Mouse (Mus musculus) left cerebral cortex, postnatal 4 days (tissue): ENCODE data around the gene Gsdma3. TPM values are rescaled to one million over a fixed set of nuclear protein-coding genes. Genes with fewer than 3 reads are reported as not detected.

Experiments used
- DNase-seq: peaks from one replicate; pipeline ENCODE4 v3.0.0-alpha.2; 2022
- intact Hi-C: fragments of 180-260 bp; cut with DNase I; formaldehyde crosslinking; loops from one replicate; pipeline ENCODE4 v1.15.1; 2025
- total RNA-seq, 2 experiments: library from RNA; stranded (reverse); gene quantifications; 2 replicates each; pipeline ENCODE4 v1.2.3; 2021

Gsdma3 gene
- not detected for total RNA-seq

- intact Hi-C loops = no loop called here
- DNase-seq = no peak
Observed at GRCm38 (mm10) chr11:98625611-98626410, at the start of gene Gsdma3, which contains the start of gene Gm12355. Gsdma3 (plus strand) TSS chr11:98626360. Gm12355 (minus strand) TSS chr11:98625661.

GRCm38 (mm10) chr11:98577776-98578175 is 48.4 kb upstream of the Gsdma3 start:
- intact Hi-C loops = no loop called here
- DNase-seq = no peak

GRCm38 (mm10) chr11:98580301-98581121 is 45.6 kb upstream of the Gsdma3 start:
- no peak for DNase-seq
- intact Hi-C loops = no loop called here

- intact Hi-C loops = no loop called here
- no peak for DNase-seq
Observed at GRCm38 (mm10) chr11:98581286-98582029, 44.7 kb upstream of the Gsdma3 start.

GRCm38 (mm10) chr11:98582030-98582388 is 44.2 kb upstream of the Gsdma3 start:
- no peak for DNase-seq
- intact Hi-C loops = no loop called here

GRCm38 (mm10) chr11:98582551-98583264 is 43.5 kb upstream of the Gsdma3 start:
- intact Hi-C loops = no loop called here

GRCm38 (mm10) chr11:98583265-98583552 is 43.0 kb upstream of the Gsdma3 start:
- DNase-seq = no peak
- intact Hi-C loops = no loop called here

More at GRCm38 (mm10) chr11:98582551-98583264, 43.5 kb upstream of the Gsdma3 start:
- no peak for DNase-seq

GRCm38 (mm10) chr11:98583571-98583970 is 42.6 kb upstream of the Gsdma3 start:
- intact Hi-C loops = no loop called here
- no peak for DNase-seq

GRCm38 (mm10) chr11:98584146-98584545 is 42.0 kb upstream of the Gsdma3 start:
- DNase-seq = no peak
- intact Hi-C loops = no loop called here

GRCm38 (mm10) chr11:98584629-98585177 is 41.5 kb upstream of the Gsdma3 start:
- no peak for DNase-seq
- intact Hi-C loops = no loop called here

- DNase-seq = peak; percentile 24
Observed at GRCm38 (mm10) chr11:98586087-98586891, 39.9 kb upstream of the Gsdma3 start.

GRCm38 (mm10) chr11:98586892-98587563 is 39.1 kb upstream of the Gsdma3 start, which contains the start of gene Ormdl3:
Ormdl3 (minus strand) TSS chr11:98587368.
- intact Hi-C loops = no loop called here
- DNase-seq = peak; percentile 99

More at GRCm38 (mm10) chr11:98586087-98586891, 39.9 kb upstream of the Gsdma3 start:
- intact Hi-C loops = no loop called here

- DNase-seq = peak; percentile 65
- intact Hi-C loops = no loop called here
Observed at GRCm38 (mm10) chr11:98587684-98588546, 38.2 kb upstream of the Gsdma3 start.

GRCm38 (mm10) chr11:98588833-98589281 is 37.3 kb upstream of the Gsdma3 start:
- intact Hi-C loops = no loop called here
- no peak for DNase-seq

- DNase-seq = no peak
- intact Hi-C loops = no loop called here
Observed at GRCm38 (mm10) chr11:98589306-98589705, 36.9 kb upstream of the Gsdma3 start.

- intact Hi-C loops = no loop called here
Observed at GRCm38 (mm10) chr11:98590548-98591445, 35.4 kb upstream of the Gsdma3 start.

GRCm38 (mm10) chr11:98595021-98595420 is 31.1 kb upstream of the Gsdma3 start:
- intact Hi-C loops = no loop called here
- DNase-seq = no peak

More at GRCm38 (mm10) chr11:98590548-98591445, 35.4 kb upstream of the Gsdma3 start:
- DNase-seq = peak; percentile 27
